Mouse (Mus musculus) megakaryocyte, embryonic 14.5 days (primary cell): ENCODE measurements around the gene Pdap1. TPM values are rescaled to one million over a fixed set of nuclear protein-coding genes. Genes with fewer than 3 reads are reported as not detected.

Experiments used
- H3K27me3 ChIP-seq: replicated peaks from 2 replicates; pipeline ENCODE3; 2012; ENCODE audit warnings: inconsistent platforms
- H3K36me3 ChIP-seq: replicated peaks from 2 replicates; pipeline ENCODE3; 2012; ENCODE audit warnings: low read length, inconsistent platforms, mixed read lengths
- H3K4me1 ChIP-seq: 2 replicates; pipeline ENCODE4 v1.6.1; 2012; ENCODE audit warnings: inconsistent platforms
- H3K4me3 ChIP-seq: replicated peaks from 2 replicates; pipeline ENCODE3; 2012; ENCODE audit warnings: moderate library complexity, mild to moderate bottlenecking, inconsistent platforms
- H3K9me3 ChIP-seq: 2 replicates; pipeline ENCODE4 v1.6.1; 2012; ENCODE audit warnings: inconsistent platforms
- FLI1 ChIP-seq: IDR thresholded peaks from 2 replicates; pipeline ENCODE4 v1.6.1; 2012; ENCODE audit warnings: low read length, inconsistent platforms, mixed read lengths
- GATA1 ChIP-seq: IDR thresholded peaks from 3 replicates; pipeline ENCODE4 v1.6.1; 2012; ENCODE audit warnings: mixed read lengths, low read length, inconsistent platforms, borderline replicate concordance
- polyA plus RNA-seq: library from polyadenylated mRNA; stranded (reverse); fragments of >175 nt; gene quantifications from 2 replicates; pipeline ENCODE4 v1.2.3, GENCODE M21; 2012; ENCODE audit warnings: low replicate concordance; ENCODE audit not compliant: insufficient read depth

Pdap1 gene
- polyA plus RNA-seq, 1 experiment, result 118 TPM

DNA sequence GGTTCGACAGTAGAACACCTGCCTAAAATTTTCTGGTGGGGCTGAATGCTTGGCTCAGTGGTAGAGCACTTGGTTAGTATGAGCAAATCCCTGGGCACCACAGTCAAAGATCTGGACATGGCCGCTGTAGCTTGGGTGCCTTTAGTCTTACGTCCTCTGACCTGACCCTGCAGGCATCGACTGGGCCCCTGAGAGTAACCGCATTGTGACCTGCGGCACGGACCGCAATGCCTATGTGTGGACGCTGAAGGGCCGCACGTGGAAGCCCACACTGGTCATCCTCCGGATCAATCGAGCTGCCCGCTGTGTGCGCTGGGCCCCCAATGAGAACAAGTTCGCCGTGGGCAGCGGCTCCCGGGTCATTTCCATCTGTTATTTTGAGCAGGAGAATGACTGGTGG, 16.6 kb downstream of the Pdap1 start:
- no peaks in the 10 kb centered on the region for H3K27me3 ChIP-seq
- H3K36me3 ChIP-seq, result peaks cover 100% of the 10 kb centered on the region
- TF ChIP-seq GATA1 (no peak), FLI1 (no peak)
- H3K4me3 ChIP-seq, result no peak overlapping the region
- H3K4me1 ChIP-seq, result peaks cover 63% of the 10 kb centered on the region
- 0 out of 2 replicates have a peak, but pooled peaks cover 2% of the 10 kb centered on the region for H3K9me3 ChIP-seq

DNA sequence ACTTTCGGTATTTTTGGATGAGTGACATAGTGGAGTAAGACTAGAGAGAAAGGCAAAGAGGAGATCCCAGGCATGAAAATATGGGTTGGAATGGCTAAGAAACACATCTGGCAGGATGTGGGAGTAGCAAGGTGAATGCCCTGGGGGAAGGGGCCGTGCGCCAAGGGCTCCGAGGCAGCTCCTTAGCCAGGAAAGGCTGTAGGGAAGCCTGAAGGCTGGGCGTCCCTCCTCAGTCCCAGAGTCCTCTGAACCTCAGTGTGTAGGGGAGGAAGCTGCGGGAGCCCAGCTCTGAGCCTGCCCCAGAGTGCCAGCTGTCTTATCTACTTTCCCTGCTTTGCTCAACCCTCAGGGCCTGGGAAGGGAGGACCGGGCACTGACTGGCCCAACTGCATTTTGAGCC, 19.1 kb downstream of the Pdap1 start:
- H3K9me3 ChIP-seq, result no peaks in the 10 kb centered on the region
- TF ChIP-seq GATA1, result no peak
- TF ChIP-seq FLI1, result no peak
- H3K27me3 ChIP-seq, result no peaks in the 10 kb centered on the region
- no peak overlapping the region for H3K4me3 ChIP-seq
- H3K4me1 ChIP-seq, result peaks cover 79% of the 10 kb centered on the region
- H3K36me3 ChIP-seq, result peaks cover 91% of the 10 kb centered on the region

DNA sequence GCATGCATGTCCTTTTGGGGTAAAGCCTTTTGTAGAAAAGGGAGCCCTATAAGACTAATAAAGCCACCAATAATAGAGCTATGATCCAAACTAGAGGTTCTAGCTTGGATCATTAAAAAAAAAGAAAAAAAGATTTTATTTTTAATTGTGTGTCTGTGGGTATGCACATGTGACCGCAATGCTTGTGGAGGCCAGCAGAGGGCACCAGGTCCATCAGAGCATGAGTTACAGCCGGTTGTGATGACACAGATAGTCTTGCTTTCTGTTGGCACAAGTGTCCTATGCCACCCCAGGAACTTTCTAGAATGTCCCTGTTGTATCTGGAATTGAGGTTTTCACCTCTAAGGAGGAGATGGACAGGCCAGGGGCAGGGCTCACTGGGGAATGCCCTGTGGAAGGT, 20.7 kb downstream of the Pdap1 start:
- Histone ChIP-seq H3K36me3 (peaks cover 76% of the 10 kb centered on the region), H3K27me3 (no peaks in the 10 kb centered on the region), H3K4me3 (no peak overlapping the region), H3K9me3 (no peaks in the 10 kb centered on the region), H3K4me1 (peaks cover 76% of the 10 kb centered on the region)
- TF ChIP-seq FLI1 (no peak), GATA1 (no peak)

DNA sequence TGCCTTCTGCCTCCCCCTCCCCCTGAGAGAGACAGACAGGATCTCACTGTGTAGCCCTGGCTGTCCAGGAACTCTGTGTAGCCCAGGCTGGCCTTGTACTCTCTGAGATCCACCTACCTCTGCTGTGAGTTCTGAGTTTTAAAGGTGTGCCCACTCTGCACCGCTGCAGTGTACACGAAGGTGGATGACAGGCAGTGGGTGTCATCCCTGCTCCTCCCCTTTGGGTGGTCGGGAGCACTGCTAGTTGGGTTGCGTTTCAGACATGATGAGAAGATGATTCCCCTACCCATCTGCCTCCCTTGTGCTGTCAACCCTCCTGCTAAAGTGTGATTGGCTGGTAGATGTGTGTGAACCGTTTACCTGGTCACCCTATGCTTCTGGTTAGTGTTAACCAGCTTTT, 21.6 kb downstream of the Pdap1 start:
- Histone ChIP-seq H3K9me3 (no peaks in the 10 kb centered on the region), H3K36me3 (peaks cover 66% of the 10 kb centered on the region), H3K4me1 (peaks cover 74% of the 10 kb centered on the region), H3K27me3 (no peaks in the 10 kb centered on the region), H3K4me3 (peak overlapping the region; percentile 9)
- TF ChIP-seq FLI1 (no peak), GATA1 (no peak)

DNA sequence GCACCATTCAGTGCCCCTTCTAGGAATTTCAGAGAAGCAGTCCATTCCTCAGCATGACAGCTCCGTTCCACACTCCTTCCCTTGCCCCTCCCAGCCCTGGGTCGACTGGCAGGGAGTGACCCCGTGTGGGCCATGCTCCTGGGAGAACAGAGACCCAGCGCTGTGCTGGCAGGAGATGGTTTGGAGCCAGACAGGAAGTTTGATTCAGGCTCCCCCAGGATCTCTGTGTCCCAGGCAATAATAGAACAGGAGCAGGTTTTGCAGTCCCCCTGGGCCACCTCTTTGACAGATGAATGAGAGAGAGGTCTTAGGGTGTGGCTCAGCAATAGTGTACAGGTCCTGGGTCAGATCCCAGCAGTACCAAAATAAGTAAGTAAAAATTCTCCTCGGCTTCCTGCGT, 22.0 kb downstream of the Pdap1 start:
- peaks cover 62% of the 10 kb centered on the region for H3K36me3 ChIP-seq
- TF ChIP-seq GATA1, result no peak
- TF ChIP-seq FLI1, result no peak
- no peaks in the 10 kb centered on the region for H3K9me3 ChIP-seq
- peaks cover 77% of the 10 kb centered on the region for H3K4me1 ChIP-seq
- peak overlapping the region; percentile 16 for H3K4me3 ChIP-seq
- no peaks in the 10 kb centered on the region for H3K27me3 ChIP-seq

DNA sequence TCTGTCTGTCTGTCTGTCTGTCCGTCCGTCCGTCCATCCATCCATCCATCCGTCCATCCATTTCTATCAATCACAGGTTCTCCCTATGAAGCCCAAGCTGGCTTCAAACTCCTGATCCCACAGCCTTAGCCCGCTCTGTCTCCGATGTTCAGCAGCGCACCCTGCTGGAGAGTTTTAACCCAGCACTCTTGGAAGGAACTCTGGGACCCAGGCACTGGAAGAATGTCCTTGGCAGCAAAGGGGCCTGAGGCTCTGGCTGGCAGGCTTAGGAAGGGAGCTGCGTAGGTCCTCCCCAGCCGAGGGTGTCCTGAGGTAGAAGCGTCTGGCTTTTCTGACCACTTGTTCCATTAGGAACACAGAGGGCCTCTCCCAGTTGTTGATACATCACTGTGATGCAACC, 23.1 kb downstream of the Pdap1 start:
- peak overlapping the region; percentile 99 for H3K4me3 ChIP-seq
- H3K27me3 ChIP-seq, result no peaks in the 10 kb centered on the region
- no peaks in the 10 kb centered on the region for H3K9me3 ChIP-seq
- peaks cover 82% of the 10 kb centered on the region for H3K4me1 ChIP-seq
- TF ChIP-seq GATA1, result no peak
- TF ChIP-seq FLI1, result no peak
- H3K36me3 ChIP-seq, result peaks cover 57% of the 10 kb centered on the region

DNA sequence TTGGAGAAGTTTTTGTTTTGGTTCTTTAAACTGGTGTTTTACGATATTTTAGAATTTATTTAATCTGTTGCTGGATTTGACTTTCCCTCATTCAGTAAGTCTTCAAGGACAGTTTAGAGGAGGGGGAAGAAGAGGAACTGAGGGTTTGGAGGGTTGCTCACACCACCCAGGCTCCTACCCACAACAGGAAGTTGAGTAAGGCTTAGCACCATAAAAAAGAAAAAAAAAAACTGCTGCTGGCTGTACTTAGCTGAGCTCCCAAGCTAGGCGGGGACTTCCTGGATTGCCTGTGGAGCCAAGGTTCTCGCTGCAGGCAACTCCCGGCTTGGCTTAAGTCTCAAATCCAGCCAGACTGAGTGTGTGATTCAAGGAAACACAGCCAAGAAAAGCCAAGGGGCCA, 23.7 kb downstream of the Pdap1 start:
- Histone ChIP-seq H3K36me3 (peaks cover 57% of the 10 kb centered on the region), H3K4me3 (peak overlapping the region; percentile 99), H3K4me1 (peaks cover 81% of the 10 kb centered on the region), H3K9me3 (no peaks in the 10 kb centered on the region), H3K27me3 (no peaks in the 10 kb centered on the region)
- TF ChIP-seq FLI1 (no peak), GATA1 (no peak)

DNA sequence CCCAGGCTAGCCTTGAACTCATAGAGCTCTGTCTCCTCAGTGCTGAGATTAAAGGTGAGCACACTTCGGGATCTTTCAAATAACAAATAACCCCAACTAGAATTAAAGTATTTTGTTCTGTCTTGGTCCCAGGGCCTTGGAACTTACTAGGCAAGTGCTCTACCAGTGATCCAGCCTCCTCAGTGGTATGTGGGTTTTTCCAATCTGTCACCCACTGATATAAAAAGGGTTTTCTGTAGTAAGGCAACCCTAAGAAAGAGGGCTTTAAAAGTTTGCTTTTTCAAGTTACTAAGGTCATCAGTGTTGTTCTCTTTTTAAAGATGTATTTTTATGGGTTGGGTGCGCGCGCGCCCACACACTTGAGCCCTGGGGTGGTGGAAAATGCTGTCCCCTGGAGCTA, 24.3 kb downstream of the Pdap1 start:
- Histone ChIP-seq H3K27me3 (no peaks in the 10 kb centered on the region), H3K4me3 (peak overlapping the region; percentile 99), H3K9me3 (no peaks in the 10 kb centered on the region), H3K36me3 (peaks cover 57% of the 10 kb centered on the region), H3K4me1 (peaks cover 75% of the 10 kb centered on the region)
- TF ChIP-seq GATA1, result no peak

DNA sequence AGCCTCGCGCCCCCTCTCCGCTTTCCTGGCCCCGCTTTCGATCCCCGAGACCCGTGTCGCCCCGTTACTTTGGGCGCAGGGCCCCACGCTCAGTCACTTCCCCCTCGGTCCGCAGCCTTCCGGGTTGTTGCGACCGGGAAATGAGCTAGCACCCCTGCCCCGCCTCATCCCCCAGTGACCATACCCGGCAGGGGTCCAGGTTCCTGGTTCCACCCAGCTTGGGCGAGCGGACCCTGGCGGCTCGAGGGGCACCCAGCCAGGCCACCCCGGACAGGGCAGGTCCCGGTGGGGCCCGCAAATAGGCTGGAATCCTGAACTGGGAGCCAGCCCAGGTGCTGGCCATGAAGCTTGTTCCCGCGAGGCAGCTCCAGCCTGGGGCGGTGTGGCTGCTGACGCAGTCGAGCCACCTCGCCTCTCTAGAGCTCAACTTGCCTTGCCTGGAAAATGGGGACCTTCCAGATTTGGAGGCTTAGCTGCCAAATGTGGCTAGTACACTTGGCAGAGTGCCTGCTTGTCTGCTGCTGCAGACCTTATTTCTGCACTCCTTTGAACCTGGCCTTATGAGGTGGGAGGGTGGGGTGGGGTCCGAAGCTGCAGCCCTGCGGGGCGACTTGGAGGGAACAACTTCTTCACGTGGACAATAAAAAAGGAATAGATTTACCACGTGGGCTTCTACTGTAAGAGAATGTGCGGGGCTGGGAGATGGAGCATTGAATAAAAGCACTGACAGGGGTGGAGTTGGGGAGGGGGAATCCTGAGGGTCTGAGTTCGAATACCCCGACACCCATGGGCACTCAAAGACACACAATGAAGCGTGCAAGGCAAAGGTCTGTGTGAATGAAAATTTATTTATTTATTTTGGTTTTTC, 25.2 kb downstream of the Pdap1 start:
- TF ChIP-seq FLI1 (no peak), GATA1 (no peak)
- peak overlapping the region; percentile 99 for H3K4me3 ChIP-seq
- H3K27me3 ChIP-seq, result no peaks in the 10 kb centered on the region
- peaks cover 57% of the 10 kb centered on the region for H3K36me3 ChIP-seq
- H3K4me1 ChIP-seq, result peaks cover 75% of the 10 kb centered on the region
- no peaks in the 10 kb centered on the region for H3K9me3 ChIP-seq

DNA sequence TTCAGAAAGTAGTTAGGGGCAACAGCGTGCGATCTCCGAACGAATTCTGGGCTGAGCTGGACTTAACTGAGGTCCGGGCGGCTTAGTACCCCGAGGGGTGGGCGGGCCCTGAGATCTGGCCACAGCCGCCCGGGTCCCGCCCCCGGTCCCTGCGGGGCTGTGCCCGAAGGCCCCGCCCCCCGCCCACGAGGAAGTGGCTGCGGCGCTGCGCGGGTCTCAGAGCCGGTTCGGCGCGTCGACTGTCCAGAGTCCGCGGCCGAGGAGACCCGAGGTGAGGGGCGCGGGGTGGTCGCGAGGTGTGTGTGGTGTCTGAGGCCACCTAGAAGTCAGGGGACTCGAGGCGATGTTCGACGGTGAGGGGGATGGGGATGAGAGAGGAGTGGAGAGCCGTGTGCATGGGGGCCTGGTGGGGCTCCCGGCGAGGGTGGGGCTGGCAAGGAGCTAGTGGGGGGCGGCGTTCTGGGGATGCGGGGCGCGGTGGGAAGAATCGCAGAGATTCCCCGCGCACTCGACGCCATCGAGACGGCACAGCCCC, 25.9 kb downstream of the Pdap1 start, which contains the start of gene Arpc1b:
Gene Arpc1b (plus strand): TSS at position 145 of the 535 bp plus-strand sequence.
- no peaks in the 10 kb centered on the region for H3K27me3 ChIP-seq
- H3K4me1 ChIP-seq, result peaks cover 75% of the 10 kb centered on the region
- no peaks in the 10 kb centered on the region for H3K9me3 ChIP-seq
- peak within 1 kb of the TSS; percentile 99 for H3K4me3 ChIP-seq
- peaks cover 57% of the 10 kb centered on the region for H3K36me3 ChIP-seq
- TF ChIP-seq FLI1 (no peak), GATA1 (no peak)
